8 mouse cellular contexts compared by ENCODE assay signal in genomic region chr8:71379008-71379407, GRCm38 (mm10). TPM values are rescaled to one million over a fixed set of nuclear protein-coding genes. Genes with fewer than 3 reads are reported as not detected.
DNase-seq lines count a peak whose midpoint lies in the region; ATAC-seq lines count a peak whose summit lies in the region.

No protein-coding gene starts in this region.

- no peaks in the 10 kb centered on the region for H3K9me3 ChIP-seq in kidney, embryonic 16.5 days (ENCODE audit: low read length)
- H3K9me3 ChIP-seq in forebrain, embryonic 12.5 days = no peaks in the 10 kb centered on the region
- no peaks in the 10 kb centered on the region for H3K9me3 ChIP-seq in limb, embryonic 11.5 days (ENCODE audit: control insufficient read depth, low read length)
- H3K9me3 ChIP-seq in neural tube, embryonic 12.5 days = no peaks in the 10 kb centered on the region

- H3K4me1 ChIP-seq in kidney, embryonic 16.5 days (ENCODE audit: insufficient read depth, low read length) = peaks cover 74% of the 10 kb centered on the region
- peaks cover 72% of the 10 kb centered on the region for H3K4me1 ChIP-seq in forebrain, embryonic 12.5 days
- peaks cover 36% of the 10 kb centered on the region for H3K4me1 ChIP-seq in limb, embryonic 11.5 days (ENCODE audit: control insufficient read depth, insufficient read depth, low read length)
- peaks cover 60% of the 10 kb centered on the region for H3K4me1 ChIP-seq in neural tube, embryonic 12.5 days

- peaks cover 35% of the 10 kb centered on the region for H3K36me3 ChIP-seq in kidney, embryonic 16.5 days (ENCODE audit: insufficient read depth, low read length)
- peaks cover 14% of the 10 kb centered on the region for H3K36me3 ChIP-seq in forebrain, embryonic 12.5 days (replicated peaks)
- peaks cover 9% of the 10 kb centered on the region; the same call in 1 of the 2 replicates for H3K36me3 ChIP-seq in limb, embryonic 11.5 days (ENCODE audit: control insufficient read depth, insufficient read depth, low read length)
- peaks cover 15% of the 10 kb centered on the region for H3K36me3 ChIP-seq in neural tube, embryonic 12.5 days

- 37% methylated on average over 4 of the region's 4 CpGs for WGBS in kidney, embryonic 16.5 days
- WGBS in forebrain, embryonic 12.5 days = 15% methylated on average over 4 of the region's 4 CpGs
- WGBS in limb, embryonic 11.5 days = 66% methylated on average over 4 of the region's 4 CpGs
- 33% methylated on average over 4 of the region's 4 CpGs for WGBS in neural tube, embryonic 12.5 days

- peak overlapping the region; percentile 75 for H3K4me3 ChIP-seq in kidney, embryonic 16.5 days (ENCODE audit: low read length)
- H3K4me3 ChIP-seq in forebrain, embryonic 12.5 days (replicated peaks) = no peak overlapping the region
- H3K4me3 ChIP-seq in limb, embryonic 11.5 days (ENCODE audit: low read depth, low read length) = no peak overlapping the region
- peak overlapping the region; percentile 81 for H3K4me3 ChIP-seq in neural tube, embryonic 12.5 days

- no peak for DNase-seq in kidney, postnatal 25 days
- DNase-seq in limb, embryonic 11.5 days (ENCODE audit: low spot score) = no peak
- no peak for DNase-seq in right cerebral cortex, adult 2 months (ENCODE audit: low spot score in 2 of 2)
- no peak for DNase-seq in thymus, postnatal 10 days (ENCODE audit: low spot score in 2 of 2)
- DNase-seq in urinary bladder, postnatal 10 days (ENCODE audit: low spot score) = no peak

- peak overlapping the region; percentile 99 for H3K27ac ChIP-seq in kidney, embryonic 16.5 days (ENCODE audit: low read length)
- H3K27ac ChIP-seq in forebrain, embryonic 12.5 days = no peak overlapping the region
- no peak overlapping the region for H3K27ac ChIP-seq in limb, embryonic 11.5 days (replicated peaks; ENCODE audit: low read depth, low read length)
- no peak overlapping the region for H3K27ac ChIP-seq in neural tube, embryonic 12.5 days

- no peak for ATAC-seq in kidney, embryonic 16.5 days (ENCODE audit: low FRiP score, low TSS enrichment)
- ATAC-seq in forebrain, embryonic 12.5 days (ENCODE audit: low FRiP score) = no peak
- ATAC-seq in limb, embryonic 11.5 days (ENCODE audit: insufficient number of reproducible peaks, low FRiP score, low TSS enrichment, low read depth) = no peak
- ATAC-seq in neural tube, embryonic 12.5 days (ENCODE audit: low FRiP score, low read depth) = no peak

- no peaks in the 10 kb centered on the region for H3K27me3 ChIP-seq in kidney, embryonic 16.5 days (ENCODE audit: insufficient read depth, low read length)
- H3K27me3 ChIP-seq in forebrain, embryonic 12.5 days = peaks cover 35% of the 10 kb centered on the region
- no peaks in the 10 kb centered on the region for H3K27me3 ChIP-seq in limb, embryonic 11.5 days (ENCODE audit: control insufficient read depth, insufficient read depth, low read length)
- H3K27me3 ChIP-seq in neural tube, embryonic 12.5 days (replicated peaks) = no peaks in the 10 kb centered on the region; the same call in 1 of the 2 replicates

- H3K4me2 ChIP-seq in kidney, embryonic 16.5 days (replicated peaks; ENCODE audit: low read depth, low read length) = peak overlapping the region; percentile 94
- peak overlapping the region; percentile 98 for H3K4me2 ChIP-seq in forebrain, embryonic 12.5 days
- H3K4me2 ChIP-seq in limb, embryonic 11.5 days (ENCODE audit: low read depth, severe bottlenecking) = peak overlapping the region; percentile 98; the same call in 1 of the 2 replicates
- peak overlapping the region; percentile 99 for H3K4me2 ChIP-seq in neural tube, embryonic 12.5 days (replicated peaks)

- H3K9ac ChIP-seq in kidney, embryonic 16.5 days (replicated peaks; ENCODE audit: low read length) = peak overlapping the region; percentile 94
- no peak overlapping the region for H3K9ac ChIP-seq in forebrain, embryonic 12.5 days
- no peak overlapping the region for H3K9ac ChIP-seq in limb, embryonic 11.5 days (ENCODE audit: low read length)
- peak overlapping the region; percentile 84; the same call in 1 of the 2 replicates for H3K9ac ChIP-seq in neural tube, embryonic 12.5 days

RNA-seq across cellular contexts. Expression of gene Nr2f6, which starts 2.8 kb away (rescaled TPM):
- polyA plus RNA-seq in kidney, embryonic 16.5 days (2015; fragmentation: Nextera tagmentation; extraction: Ambion mirVana) = 65.4 and 82.9 TPM in 2 replicates
- 31.5 and 35.3 TPM in 2 replicates for polyA plus RNA-seq in forebrain, embryonic 12.5 days (2016; fragmentation: Nextera tagmentation; extraction: Ambion mirVana)
- polyA plus RNA-seq in limb, embryonic 11.5 days (2014; fragmentation: Nextera tagmentation; extraction: Ambion mirVana) = 68.9 and 78.6 TPM in 2 replicates
- polyA plus RNA-seq in neural tube, embryonic 12.5 days (2016; fragmentation: Nextera tagmentation; extraction: Ambion mirVana) = 61.5 and 67.0 TPM in 2 replicates

RNA-seq across cellular contexts. Expression of gene Ocel1, which starts 7.9 kb away (rescaled TPM):
- polyA plus RNA-seq in kidney, embryonic 16.5 days (2015; fragmentation: Nextera tagmentation; extraction: Ambion mirVana) = 6.1 TPM in 2 replicates
- 3.2 and 4.4 TPM in 2 replicates for polyA plus RNA-seq in forebrain, embryonic 12.5 days (2016; fragmentation: Nextera tagmentation; extraction: Ambion mirVana)
- polyA plus RNA-seq in limb, embryonic 11.5 days (2014; fragmentation: Nextera tagmentation; extraction: Ambion mirVana) = 2.7 and 3.1 TPM in 2 replicates
- 5.3 and 5.7 TPM in 2 replicates for polyA plus RNA-seq in neural tube, embryonic 12.5 days (2016; fragmentation: Nextera tagmentation; extraction: Ambion mirVana)

RNA-seq across cellular contexts. Expression of gene Use1, which starts 12.4 kb away (rescaled TPM):
- polyA plus RNA-seq in kidney, embryonic 16.5 days (2015; fragmentation: Nextera tagmentation; extraction: Ambion mirVana) = 109 and 111 TPM in 2 replicates
- 76.7 and 77.1 TPM in 2 replicates for polyA plus RNA-seq in forebrain, embryonic 12.5 days (2016; fragmentation: Nextera tagmentation; extraction: Ambion mirVana)
- 92.1 and 95.3 TPM in 2 replicates for polyA plus RNA-seq in limb, embryonic 11.5 days (2014; fragmentation: Nextera tagmentation; extraction: Ambion mirVana)
- 82.8 and 91.6 TPM in 2 replicates for polyA plus RNA-seq in neural tube, embryonic 12.5 days (2016; fragmentation: Nextera tagmentation; extraction: Ambion mirVana)

RNA-seq across cellular contexts. Expression of gene Ushbp1, which starts 16.6 kb away (rescaled TPM):
- 29.8 and 31.2 TPM in 2 replicates for polyA plus RNA-seq in kidney, embryonic 16.5 days (2015; fragmentation: Nextera tagmentation; extraction: Ambion mirVana)
- polyA plus RNA-seq in forebrain, embryonic 12.5 days (2016; fragmentation: Nextera tagmentation; extraction: Ambion mirVana) = 3.2 and 4.6 TPM in 2 replicates
- 3.4 and 4.1 TPM in 2 replicates for polyA plus RNA-seq in limb, embryonic 11.5 days (2014; fragmentation: Nextera tagmentation; extraction: Ambion mirVana)
- polyA plus RNA-seq in neural tube, embryonic 12.5 days (2016; fragmentation: Nextera tagmentation; extraction: Ambion mirVana) = 6.0 and 6.8 TPM in 2 replicates

RNA-seq across cellular contexts. Expression of gene Babam1, which starts 17.7 kb away (rescaled TPM):
- polyA plus RNA-seq in kidney, embryonic 16.5 days (2015; fragmentation: Nextera tagmentation; extraction: Ambion mirVana) = 116 and 120 TPM in 2 replicates
- polyA plus RNA-seq in forebrain, embryonic 12.5 days (2016; fragmentation: Nextera tagmentation; extraction: Ambion mirVana) = 89.4 and 110 TPM in 2 replicates
- 109 and 119 TPM in 2 replicates for polyA plus RNA-seq in limb, embryonic 11.5 days (2014; fragmentation: Nextera tagmentation; extraction: Ambion mirVana)
- 95.6 and 100 TPM in 2 replicates for polyA plus RNA-seq in neural tube, embryonic 12.5 days (2016; fragmentation: Nextera tagmentation; extraction: Ambion mirVana)

Comparison
In these comparisons a context has a peak if more than half of its experiments do, and no peak if none do; other contexts are left out.
1. H3K4me3 ChIP-seq: peak in kidney, embryonic 16.5 days (single experiment) and neural tube, embryonic 12.5 days (single experiment); none in forebrain, embryonic 12.5 days (single experiment) and limb, embryonic 11.5 days (single experiment).
2. H3K9ac ChIP-seq: peak in kidney, embryonic 16.5 days (single experiment) and neural tube, embryonic 12.5 days (single experiment); none in forebrain, embryonic 12.5 days (single experiment) and limb, embryonic 11.5 days (single experiment).
3. Peak in every context shown above with its lines, with median percentiles within 50 percentile points of each other: H3K4me2 ChIP-seq.